Mouse (Mus musculus) midbrain, embryonic 11.5 days (tissue): ENCODE results near the gene Cyren. TPM values are rescaled to one million over a fixed set of nuclear protein-coding genes. Genes with fewer than 3 reads are reported as not detected.

Experiments used
- ATAC-seq: fragments of 200-750 bp; cut with Nextera tagmentation; 2 replicates; pipeline ENCODE4 v1.8.0; 2017; ENCODE audit warnings: moderate TSS enrichment, moderate library complexity; ENCODE audit not compliant: low FRiP score
- DNase-seq: peaks from one replicate; pipeline ENCODE4 v3.0.0; 2015; ENCODE audit warnings: low spot score; ENCODE audit errors: missing footprints
- H3K27ac ChIP-seq: fragments of 300-500 bp; sonication (generic); 2 replicates; pipeline ENCODE4 v1.5.1; 2014; ENCODE audit warnings: low read depth, low read length
- H3K27me3 ChIP-seq: fragments of 300-500 bp; sonication (generic); 2 replicates; pipeline ENCODE4 v1.6.1; 2014; ENCODE audit warnings: mild to moderate bottlenecking, low read length, moderate library complexity, mixed read lengths; ENCODE audit not compliant: control insufficient read depth, insufficient read depth
- H3K36me3 ChIP-seq: fragments of 300-500 bp; sonication (generic); 2 replicates; pipeline ENCODE4 v1.6.1; 2014; ENCODE audit warnings: mild to moderate bottlenecking, low read length, moderate library complexity, mixed read lengths; ENCODE audit not compliant: control insufficient read depth, insufficient read depth
- H3K4me1 ChIP-seq: fragments of 300-500 bp; sonication (generic); 2 replicates; pipeline ENCODE4 v1.6.1; 2014; ENCODE audit warnings: low read length; ENCODE audit not compliant: control insufficient read depth, insufficient read depth
- H3K4me2 ChIP-seq: fragments of 300-500 bp; sonication (generic); 2 replicates; pipeline ENCODE4 v1.6.1; 2014; ENCODE audit warnings: mild to moderate bottlenecking, moderate library complexity
- H3K4me3 ChIP-seq: fragments of 300-500 bp; sonication (generic); 2 replicates; pipeline ENCODE4 v1.5.1; 2014; ENCODE audit warnings: low read depth, low read length
- H3K9ac ChIP-seq: fragments of 300-500 bp; sonication (generic); 2 replicates; pipeline ENCODE4 v1.6.1; 2014; ENCODE audit warnings: low read length
- H3K9me3 ChIP-seq: fragments of 300-500 bp; sonication (generic); 2 replicates; pipeline ENCODE4 v1.6.1; 2016; ENCODE audit warnings: low read length; ENCODE audit not compliant: control insufficient read depth
- WGBS: fragments of 180-500 bp; shearing (Covaris S2); extraction: QIAGEN DNeasy Blood & Tissue Kit; methylation state at CpG from one replicate; pipeline ENCODE4 v1.1.7; 2014; 5-methylcytosine and 5-hydroxymethylcytosine counted together
- polyA plus RNA-seq: library from polyadenylated mRNA; unstranded; fragments of >200 nt; fragmentation: Nextera tagmentation; extraction: Ambion mirVana; gene quantifications from 2 replicates; pipeline ENCODE4 v1.2.1, GENCODE M21; 2014

The Cyren gene
- polyA plus RNA-seq, 1 experiment from 2014 or later, result 11.8 TPM

- peak within 1 kb of the TSS; percentile 70; the same call in 1 of the 2 replicates for H3K27ac ChIP-seq
- WGBS, result under 1% methylated on average over 64 of the region's 64 CpGs
Observed at GRCm38 (mm10) chr6:34910371-34911219, 32.7 kb upstream of the Cyren start, which contains the start of gene Wdr91. Wdr91 (minus strand) TSS chr6:34910876.

GRCm38 (mm10) chr6:34909631-34910345, 31.9 kb upstream of the Cyren start:
- H3K4me1 ChIP-seq, result peaks cover 8% of the 10 kb centered on the region; the same call in 1 of the 2 replicates
- ATAC-seq (no peak), DNase-seq (no peak)
- H3K4me3 ChIP-seq, result peak overlapping the region; percentile 66
- H3K9me3 ChIP-seq, result no peaks in the 10 kb centered on the region
- 52% methylated on average over 8 of the region's 8 CpGs for WGBS
- H3K9ac ChIP-seq, result peak overlapping the region; percentile 75
- H3K4me2 ChIP-seq, result peak overlapping the region; percentile 49
- H3K27ac ChIP-seq, result no peak overlapping the region
- peaks cover 5% of the 10 kb centered on the region; the same call in 1 of the 2 replicates for H3K36me3 ChIP-seq
- H3K27me3 ChIP-seq, result no peaks in the 10 kb centered on the region

More at GRCm38 (mm10) chr6:34910371-34911219, 32.7 kb upstream of the Cyren start, which contains the start of gene Wdr91:
- peak within 1 kb of the TSS; percentile 75 for H3K9ac ChIP-seq
- no peaks in the 10 kb centered on the region for H3K27me3 ChIP-seq
- H3K4me2 ChIP-seq, result peak within 1 kb of the TSS; percentile 49
- 0 out of 2 replicates have a peak, but pooled peaks cover 3% of the 10 kb centered on the region for H3K36me3 ChIP-seq
- peak; percentile 95 for ATAC-seq
- H3K4me3 ChIP-seq, result peak within 1 kb of the TSS; percentile 66
- H3K9me3 ChIP-seq, result no peaks in the 10 kb centered on the region
- DNase-seq, result peak; percentile 100
- peaks cover 8% of the 10 kb centered on the region; the same call in 1 of the 2 replicates for H3K4me1 ChIP-seq

- no peak overlapping the region for H3K27ac ChIP-seq
- no peaks in the 10 kb centered on the region for H3K27me3 ChIP-seq
- H3K4me2 ChIP-seq, result no peak overlapping the region
- no peaks in the 10 kb centered on the region for H3K9me3 ChIP-seq
- WGBS, result 87% methylated on average over 18 of the region's 18 CpGs
- peaks cover 5% of the 10 kb centered on the region; the same call in 1 of the 2 replicates for H3K36me3 ChIP-seq
- H3K9ac ChIP-seq, result no peak overlapping the region
- ATAC-seq (no peak), DNase-seq (no peak)
- peaks cover 8% of the 10 kb centered on the region; the same call in 1 of the 2 replicates for H3K4me1 ChIP-seq
- H3K4me3 ChIP-seq, result no peak overlapping the region
Observed at GRCm38 (mm10) chr6:34907696-34908260, 29.9 kb upstream of the Cyren start.

GRCm38 (mm10) chr6:34907121-34907614, 29.3 kb upstream of the Cyren start:
- ATAC-seq, result no peak
- H3K27ac ChIP-seq, result no peak overlapping the region
- no peak overlapping the region for H3K4me3 ChIP-seq

GRCm38 (mm10) chr6:34906661-34907060, 28.8 kb upstream of the Cyren start:
- Histone ChIP-seq H3K36me3 (peaks cover 5% of the 10 kb centered on the region; the same call in 1 of the 2 replicates), H3K9me3 (no peaks in the 10 kb centered on the region)

More at GRCm38 (mm10) chr6:34907121-34907614, 29.3 kb upstream of the Cyren start:
- peaks cover 5% of the 10 kb centered on the region; the same call in 1 of the 2 replicates for H3K36me3 ChIP-seq
- no peaks in the 10 kb centered on the region for H3K9me3 ChIP-seq
- H3K9ac ChIP-seq, result no peak overlapping the region
- no peak overlapping the region for H3K4me2 ChIP-seq
- DNase-seq, result no peak
- no peaks in the 10 kb centered on the region for H3K27me3 ChIP-seq
- peaks cover 8% of the 10 kb centered on the region for H3K4me1 ChIP-seq
- 79% methylated on average over 2 of the region's 2 CpGs for WGBS

GRCm38 (mm10) chr6:34906125-34906524, 28.3 kb upstream of the Cyren start:
- ATAC-seq, result no peak
- Histone ChIP-seq H3K36me3 (peaks cover 5% of the 10 kb centered on the region; the same call in 1 of the 2 replicates), H3K27me3 (no peaks in the 10 kb centered on the region), H3K4me2 (no peak overlapping the region), H3K27ac (no peak overlapping the region), H3K4me1 (peaks cover 8% of the 10 kb centered on the region), H3K9ac (no peak overlapping the region), H3K4me3 (no peak overlapping the region), H3K9me3 (no peaks in the 10 kb centered on the region)
- DNase-seq, result no peak
- WGBS, result 88% methylated on average over 2 of the region's 2 CpGs

More at GRCm38 (mm10) chr6:34906661-34907060, 28.8 kb upstream of the Cyren start:
- no peaks in the 10 kb centered on the region for H3K27me3 ChIP-seq
- H3K4me3 ChIP-seq, result no peak overlapping the region
- no peak overlapping the region for H3K27ac ChIP-seq
- H3K4me1 ChIP-seq, result peaks cover 8% of the 10 kb centered on the region
- no peak overlapping the region for H3K4me2 ChIP-seq
- 96% methylated on average over 4 of the region's 4 CpGs for WGBS
- no peak for ATAC-seq
- no peak overlapping the region for H3K9ac ChIP-seq
- no peak for DNase-seq

GRCm38 (mm10) chr6:34904361-34904760, 26.5 kb upstream of the Cyren start:
- Histone ChIP-seq H3K4me2 (no peak overlapping the region), H3K27ac (no peak overlapping the region), H3K9ac (no peak overlapping the region), H3K9me3 (no peaks in the 10 kb centered on the region), H3K4me1 (peaks cover 1% of the 10 kb centered on the region), H3K4me3 (no peak overlapping the region), H3K36me3 (peaks cover 6% of the 10 kb centered on the region; the same call in 1 of the 2 replicates), H3K27me3 (no peaks in the 10 kb centered on the region)
- no peak for ATAC-seq
- no peak for DNase-seq
- WGBS, result 88% methylated on average over 6 of the region's 6 CpGs

- H3K4me3 ChIP-seq, result no peak overlapping the region
- ATAC-seq (no peak), DNase-seq (no peak)
- 88% methylated on average over 10 of the region's 10 CpGs for WGBS
- no peak overlapping the region for H3K9ac ChIP-seq
- no peak overlapping the region for H3K4me2 ChIP-seq
- no peaks in the 10 kb centered on the region for H3K27me3 ChIP-seq
- H3K36me3 ChIP-seq, result peaks cover 11% of the 10 kb centered on the region; the same call in 1 of the 2 replicates
- no peaks in the 10 kb centered on the region; the same call in 1 of the 2 replicates for H3K4me1 ChIP-seq
- no peaks in the 10 kb centered on the region for H3K9me3 ChIP-seq
- H3K27ac ChIP-seq, result no peak overlapping the region
Observed at GRCm38 (mm10) chr6:34903851-34904250, 26.0 kb upstream of the Cyren start.
